Mouse (Mus musculus): Measurements from ENCODE around the gene Pygl.
A peak's percentile ranks its signal among the peaks of the same experiment; 100 is the strongest.

Pygl gene

GRCm38 (mm10) chr12:70156222-70156621 lies 75.1 kb downstream of the Pygl start:
- no peak for DNase-seq

DNA sequence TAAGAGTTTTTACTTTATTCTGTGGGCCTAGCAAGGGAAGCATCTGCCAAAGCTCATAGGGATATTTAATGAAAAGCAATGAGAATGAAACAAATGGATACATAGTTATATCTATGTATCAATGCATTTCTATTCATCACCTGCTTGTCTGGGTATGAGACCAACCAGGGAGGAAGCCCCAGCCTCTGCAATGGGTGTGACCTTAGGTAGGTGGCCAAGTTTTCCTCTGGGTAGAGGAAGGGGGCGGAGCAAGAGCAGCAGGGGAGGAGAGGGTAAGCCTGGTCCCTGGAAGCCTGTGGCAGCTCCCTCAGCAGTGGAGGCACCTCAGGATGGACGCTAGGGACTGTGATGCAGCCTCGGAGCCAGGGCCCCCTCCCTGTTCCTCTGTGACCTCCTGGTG lies 77.4 kb downstream of the Pygl start, which contains the start of gene Abhd12b:
Abhd12b (plus strand) TSS at position 301 of the 400 bp plus-strand sequence.
- DNase-seq: no peak

DNA sequence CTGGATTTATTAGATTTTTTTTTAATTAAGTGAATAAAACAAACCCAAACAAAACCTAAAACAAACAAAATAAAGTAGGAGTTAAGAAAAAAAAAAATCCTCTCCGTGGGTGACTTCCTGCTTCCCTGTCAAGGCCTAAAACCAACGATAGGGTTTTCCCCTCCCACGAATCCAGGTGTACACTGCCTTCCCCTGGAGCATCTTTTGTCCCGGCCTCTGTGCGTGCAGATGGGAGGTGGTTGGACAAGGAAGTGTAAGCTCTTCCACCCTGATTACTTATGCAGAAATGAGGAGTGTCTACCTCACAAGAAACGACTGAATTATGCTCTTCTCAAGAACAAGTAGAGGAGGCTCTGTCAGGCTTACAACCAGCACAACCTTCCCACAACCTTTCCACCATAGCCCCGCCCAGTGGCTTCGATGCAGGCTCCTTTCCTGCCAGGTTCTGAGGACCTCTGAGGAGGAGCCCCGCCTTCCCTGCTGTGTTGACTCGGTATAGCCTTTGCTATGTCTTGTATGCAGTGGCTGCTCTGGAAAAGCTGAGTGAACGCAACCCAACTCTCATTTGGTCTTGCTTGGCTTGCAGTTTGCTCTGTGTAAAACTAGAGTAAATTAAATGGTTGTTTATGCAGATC lies 82.5 kb downstream of the Pygl start:
- peak; percentile 47 for DNase-seq

DNA sequence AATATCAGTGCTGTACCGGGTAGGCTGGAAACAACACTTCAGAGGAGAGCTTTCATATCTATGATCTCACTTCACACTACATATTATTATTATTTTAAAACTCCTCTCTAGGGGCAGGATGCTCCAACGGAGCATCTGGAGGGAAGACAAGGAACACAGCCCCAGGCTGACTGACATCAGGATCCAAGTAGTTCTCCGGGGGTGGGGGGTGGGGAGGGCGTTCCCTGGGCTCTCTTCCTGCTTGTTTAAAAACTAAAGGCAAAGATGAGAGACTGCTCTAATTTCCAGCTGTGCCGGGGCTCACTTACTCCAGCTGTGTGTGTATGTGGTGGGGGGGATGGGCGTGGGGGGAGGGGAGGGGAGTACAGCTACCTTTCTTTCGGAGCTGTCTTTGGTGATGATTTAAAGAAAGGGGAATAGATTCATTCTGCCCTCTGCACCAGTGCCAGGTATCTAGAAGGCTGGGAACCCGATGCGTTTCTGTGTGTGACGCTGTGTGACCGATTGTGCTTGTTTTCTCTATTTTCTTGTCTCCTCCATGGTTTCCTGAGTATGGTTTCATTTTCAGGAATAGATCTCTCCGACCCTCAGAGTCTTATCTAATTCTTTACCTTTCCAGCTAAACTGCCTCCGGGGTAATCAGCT lies 83.2 kb downstream of the Pygl start:
- no peak for DNase-seq

DNA sequence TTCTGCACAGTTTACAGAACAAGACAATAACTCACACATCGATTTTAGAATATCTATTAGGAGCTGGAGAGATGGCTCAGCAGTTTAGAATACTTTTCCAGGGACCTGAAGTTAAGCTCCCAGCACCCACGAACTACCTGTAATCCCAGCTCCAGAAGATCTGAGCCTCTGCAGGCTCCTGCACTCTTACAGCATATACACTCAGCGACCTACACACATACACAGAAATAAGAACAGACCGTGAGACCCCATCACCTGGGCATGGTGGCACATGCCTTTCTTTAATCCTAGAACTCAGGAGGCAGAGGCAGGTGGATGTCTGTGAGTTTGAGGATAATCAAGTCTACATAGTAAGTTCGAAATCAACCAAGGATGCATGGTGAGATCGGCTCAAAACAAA lies 85.7 kb downstream of the Pygl start:
- DNase-seq: no peak

DNA sequence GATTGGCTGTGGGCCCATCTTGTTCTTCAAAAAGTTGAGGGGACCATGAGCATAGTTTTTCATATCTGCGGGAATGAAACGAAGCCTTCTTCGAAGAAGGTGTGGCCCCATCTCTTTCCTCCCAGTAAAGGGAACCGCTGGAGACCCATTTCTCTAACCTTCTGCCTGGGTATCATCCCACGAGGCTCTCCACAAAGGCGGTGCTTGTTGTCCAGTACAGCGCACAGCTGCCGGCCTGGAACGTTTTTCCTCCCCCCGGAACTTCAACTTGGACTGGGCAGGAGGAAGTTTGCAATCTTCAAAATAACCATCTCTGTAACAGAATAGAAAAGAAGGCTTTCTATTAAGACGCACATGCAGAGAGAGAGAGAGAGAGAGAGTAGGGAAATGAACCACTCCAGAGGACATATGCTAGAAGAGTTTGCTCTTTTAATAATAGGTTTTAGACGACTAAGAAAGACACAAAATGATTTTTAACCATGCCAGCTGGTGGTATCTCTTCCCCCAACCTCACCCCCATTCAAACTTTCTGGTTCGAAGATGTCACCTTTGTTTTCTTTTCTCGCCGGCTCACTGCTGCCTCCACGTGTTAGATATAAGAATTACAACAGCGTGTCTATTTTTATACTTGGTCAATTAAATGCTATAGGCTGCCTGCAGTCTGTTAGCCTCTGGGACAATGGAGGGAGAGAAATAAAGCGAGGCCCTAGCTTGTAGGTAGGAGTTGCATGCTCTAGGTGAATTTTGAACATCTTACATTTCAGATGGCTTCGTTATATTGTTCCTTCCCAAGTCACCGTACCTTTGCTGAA lies 86.4 kb downstream of the Pygl start:
- peak; percentile 85 for DNase-seq

DNA sequence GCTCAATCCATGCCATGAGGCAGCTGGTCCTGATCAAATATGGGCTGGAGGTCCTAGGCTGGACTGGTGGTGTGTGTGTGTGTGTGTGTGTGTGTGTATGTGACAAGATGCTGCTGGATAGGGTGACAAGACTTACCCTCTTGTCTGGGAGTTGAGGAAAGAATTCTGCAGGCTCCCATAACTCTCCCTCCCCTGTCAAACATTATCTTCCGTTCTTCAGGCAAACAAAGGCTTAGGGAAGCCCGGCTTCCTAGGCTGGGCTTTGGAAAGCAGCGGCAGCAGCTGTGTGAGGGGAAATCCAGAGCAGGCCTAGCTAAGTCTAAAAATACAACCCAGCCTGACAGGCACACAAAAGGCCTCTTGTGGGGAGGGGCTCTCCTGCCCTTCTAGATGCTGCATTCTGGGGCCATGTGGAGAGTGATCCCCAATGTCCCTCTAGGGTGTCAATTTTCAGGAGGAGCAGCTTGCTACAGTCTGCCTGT lies 87.1 kb downstream of the Pygl start:
- DNase-seq: peak; percentile 70

DNA sequence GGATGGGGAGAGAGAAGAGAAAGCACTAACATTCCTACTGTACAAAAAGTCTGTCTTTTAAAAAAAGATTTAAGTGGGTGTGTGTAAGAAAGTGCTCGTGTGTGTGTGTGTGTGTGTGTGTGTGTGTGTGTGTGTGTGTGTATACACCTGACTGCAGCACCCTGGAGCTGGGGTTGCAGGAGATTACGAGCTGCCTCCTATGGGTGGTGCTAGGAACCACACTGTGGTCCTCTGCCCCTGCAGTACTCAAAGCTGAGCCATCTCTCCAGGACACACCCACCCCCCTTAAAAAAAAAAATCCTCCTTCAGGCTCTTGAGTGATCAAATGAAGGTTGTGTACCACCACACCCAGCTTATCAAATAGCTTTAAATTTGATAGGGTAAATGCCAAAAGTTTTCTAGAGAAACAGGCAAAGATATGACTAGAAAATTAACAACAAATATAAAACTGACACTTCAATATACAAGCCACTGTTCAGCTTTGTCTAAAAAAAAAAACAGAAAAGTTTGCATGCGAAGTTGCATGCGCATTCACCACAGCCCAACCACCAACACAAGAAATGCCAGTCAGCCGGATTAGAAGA lies 90.2 kb downstream of the Pygl start:
- DNase-seq: no peak

All from lung, postnatal 36 days (tissue).